Mouse (Mus musculus): ENCODE measurements at regions not wholly inside any gene's neighbourhood (a gene's known extent, or its start where the extent isn't known, plus 50 kb on each side); places are given as distances from the start of the nearest gene placed in this dataset.

DNA sequence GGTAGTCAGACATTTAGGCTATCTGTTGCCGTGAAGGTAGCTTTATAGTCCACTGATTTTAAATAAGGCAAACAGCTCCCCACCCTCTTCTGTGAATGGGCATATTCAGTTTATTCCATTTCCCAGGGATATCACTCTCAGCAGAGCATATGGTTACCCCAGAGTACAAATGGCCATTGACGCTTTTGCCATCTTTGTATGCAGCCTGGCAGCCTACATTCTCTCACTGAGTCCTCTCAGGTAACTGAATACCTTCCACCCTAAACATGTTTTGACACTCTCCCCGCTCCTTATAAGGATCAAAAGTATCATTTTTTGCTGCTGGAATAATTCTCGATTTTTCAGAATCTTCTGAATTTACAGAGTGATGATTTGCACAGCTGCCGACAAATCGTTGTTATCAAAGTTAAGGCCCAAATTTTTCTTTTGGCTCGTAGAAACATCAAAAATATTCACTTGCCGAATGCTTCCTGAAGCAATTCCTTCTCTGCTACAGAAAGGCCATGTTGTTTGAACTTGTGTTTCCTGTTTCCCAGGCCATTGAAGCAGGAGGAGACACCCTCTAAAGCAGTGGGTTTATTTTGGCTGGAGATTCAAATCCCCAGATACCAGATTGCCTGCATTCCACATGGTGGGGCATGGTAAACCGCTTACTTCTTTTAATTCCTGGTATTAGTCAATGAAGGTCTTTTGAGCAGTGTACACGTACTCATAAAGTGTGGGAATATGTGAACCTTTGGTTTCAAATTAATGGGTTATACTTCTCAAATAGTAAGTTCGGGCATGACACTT, 108.1 kb upstream of the Usp25 start:
- TF ChIP-seq CTCF (conservative IDR thresholded peaks at IDR 0.05; ENCODE audit: low read length) = no peak
- no peak for TF ChIP-seq POU5F1 (IDR thresholded peaks at IDR 0.05; ENCODE audit: borderline replicate concordance, low read length)
- no peak for TF ChIP-seq NANOG (IDR thresholded peaks at IDR 0.05; ENCODE audit: borderline replicate concordance, low read length)

Measured in E14TG2a.4 (cell line).